Mouse (Mus musculus): Measurements from ENCODE around the gene Slc6a19.

DNA sequence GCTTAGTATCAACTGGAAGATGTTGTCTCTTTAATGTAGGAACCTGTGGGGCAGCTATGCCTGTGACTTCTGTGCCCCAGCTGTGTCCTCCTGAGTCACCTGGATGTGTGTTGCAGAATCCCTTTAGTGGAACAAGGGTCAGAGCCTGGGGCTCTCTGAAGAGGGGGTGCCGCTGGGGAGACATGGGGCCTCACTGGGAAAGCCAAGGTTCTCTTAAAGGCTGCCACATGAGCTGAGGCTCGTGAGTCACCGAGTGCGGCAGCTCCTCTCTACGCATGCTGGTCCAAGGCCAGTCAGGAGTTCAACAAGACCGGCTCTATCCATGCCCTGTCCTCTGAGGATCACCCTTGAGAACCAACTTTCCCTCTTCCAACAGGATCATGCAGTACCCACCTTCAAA is 5.0 kb downstream of the Slc6a19 start:
- TF ChIP-seq CTCF (IDR thresholded peaks at IDR 0.05; ENCODE audit: low read depth, low read length): no peak
- TF ChIP-seq POLR2A (IDR thresholded peaks at IDR 0.05; ENCODE audit: insufficient read depth, low read length): no peak
- no peak for TF ChIP-seq EP300 (IDR thresholded peaks at IDR 0.05; ENCODE audit: insufficient read depth, low read depth, low read length)

Data from ES-Bruce4 (cell line).